Mouse (Mus musculus): ENCODE results near the gene Prg2. TPM values are rescaled to one million over a fixed set of nuclear protein-coding genes. Genes with fewer than 3 reads are reported as not detected.

Gene Prg2
- polyA plus RNA-seq, 1 experiment = not detected

GRCm38 (mm10) chr2:84941332-84941731, 38.9 kb upstream of the Prg2 start:
- H3K27ac ChIP-seq (ENCODE audit: insufficient read depth, low read length) = no peak overlapping the region
- H3K4me3 ChIP-seq (ENCODE audit: insufficient read depth, low read length) = no peak overlapping the region
- no peaks in the 10 kb centered on the region for H3K4me1 ChIP-seq (ENCODE audit: control insufficient read depth, insufficient read depth, low read length)
- TF ChIP-seq CTCF (IDR thresholded peaks at IDR 0.05; ENCODE audit: extremely low read depth, insufficient read depth, low read length) = no peak
- TF ChIP-seq POLR2A (IDR thresholded peaks at IDR 0.05; ENCODE audit: extremely low read depth, insufficient read depth, low read length) = no peak

GRCm38 (mm10) chr2:84941795-84942194, 38.5 kb upstream of the Prg2 start:
- H3K4me1 ChIP-seq (ENCODE audit: control insufficient read depth, insufficient read depth, low read length) = no peaks in the 10 kb centered on the region
- H3K27ac ChIP-seq (ENCODE audit: insufficient read depth, low read length) = no peak overlapping the region
- H3K4me3 ChIP-seq (ENCODE audit: insufficient read depth, low read length) = no peak overlapping the region
- no peak for TF ChIP-seq POLR2A (IDR thresholded peaks at IDR 0.05; ENCODE audit: extremely low read depth, insufficient read depth, low read length)
- TF ChIP-seq CTCF (IDR thresholded peaks at IDR 0.05; ENCODE audit: extremely low read depth, insufficient read depth, low read length) = no peak

GRCm38 (mm10) chr2:84947154-84947771, 33.0 kb upstream of the Prg2 start:
- Histone ChIP-seq H3K4me3 (ENCODE audit: insufficient read depth, low read length) (no peak overlapping the region), H3K27ac (ENCODE audit: insufficient read depth, low read length) (no peak overlapping the region), H3K4me1 (ENCODE audit: control insufficient read depth, insufficient read depth, low read length) (no peaks in the 10 kb centered on the region)
- no peak for TF ChIP-seq POLR2A (IDR thresholded peaks at IDR 0.05; ENCODE audit: extremely low read depth, insufficient read depth, low read length)
- TF ChIP-seq CTCF (IDR thresholded peaks at IDR 0.05; ENCODE audit: extremely low read depth, insufficient read depth, low read length) = no peak

GRCm38 (mm10) chr2:84948252-84948651, 32.0 kb upstream of the Prg2 start:
- Histone ChIP-seq H3K27ac (ENCODE audit: insufficient read depth, low read length) (no peak overlapping the region), H3K4me3 (ENCODE audit: insufficient read depth, low read length) (no peak overlapping the region)
- no peak for TF ChIP-seq CTCF (IDR thresholded peaks at IDR 0.05; ENCODE audit: extremely low read depth, insufficient read depth, low read length)
- TF ChIP-seq POLR2A (IDR thresholded peaks at IDR 0.05; ENCODE audit: extremely low read depth, insufficient read depth, low read length) = no peak

GRCm38 (mm10) chr2:84948721-84949120, 31.5 kb upstream of the Prg2 start:
- Histone ChIP-seq H3K4me1 (ENCODE audit: control insufficient read depth, insufficient read depth, low read length) (no peaks in the 10 kb centered on the region), H3K4me3 (ENCODE audit: insufficient read depth, low read length) (no peak overlapping the region), H3K27ac (ENCODE audit: insufficient read depth, low read length) (no peak overlapping the region)
- TF ChIP-seq CTCF (IDR thresholded peaks at IDR 0.05; ENCODE audit: extremely low read depth, insufficient read depth, low read length) = no peak
- no peak for TF ChIP-seq POLR2A (IDR thresholded peaks at IDR 0.05; ENCODE audit: extremely low read depth, insufficient read depth, low read length)

More at GRCm38 (mm10) chr2:84948252-84948651, 32.0 kb upstream of the Prg2 start:
- H3K4me1 ChIP-seq (ENCODE audit: control insufficient read depth, insufficient read depth, low read length) = no peaks in the 10 kb centered on the region

GRCm38 (mm10) chr2:84951027-84951426, 29.2 kb upstream of the Prg2 start:
- Histone ChIP-seq H3K27ac (ENCODE audit: insufficient read depth, low read length) (no peak overlapping the region), H3K4me3 (ENCODE audit: insufficient read depth, low read length) (no peak overlapping the region), H3K4me1 (ENCODE audit: control insufficient read depth, insufficient read depth, low read length) (no peaks in the 10 kb centered on the region)
- no peak for TF ChIP-seq POLR2A (IDR thresholded peaks at IDR 0.05; ENCODE audit: extremely low read depth, insufficient read depth, low read length)
- no peak for TF ChIP-seq CTCF (IDR thresholded peaks at IDR 0.05; ENCODE audit: extremely low read depth, insufficient read depth, low read length)

GRCm38 (mm10) chr2:84952251-84952650, 28.0 kb upstream of the Prg2 start:
- H3K27ac ChIP-seq (ENCODE audit: insufficient read depth, low read length) = no peak overlapping the region
- no peaks in the 10 kb centered on the region for H3K4me1 ChIP-seq (ENCODE audit: control insufficient read depth, insufficient read depth, low read length)
- H3K4me3 ChIP-seq (ENCODE audit: insufficient read depth, low read length) = no peak overlapping the region
- no peak for TF ChIP-seq CTCF (IDR thresholded peaks at IDR 0.05; ENCODE audit: extremely low read depth, insufficient read depth, low read length)
- no peak for TF ChIP-seq POLR2A (IDR thresholded peaks at IDR 0.05; ENCODE audit: extremely low read depth, insufficient read depth, low read length)

- TF ChIP-seq POLR2A (IDR thresholded peaks at IDR 0.05; ENCODE audit: extremely low read depth, insufficient read depth, low read length) = no peak
- TF ChIP-seq CTCF (IDR thresholded peaks at IDR 0.05; ENCODE audit: extremely low read depth, insufficient read depth, low read length) = no peak
- Histone ChIP-seq H3K4me3 (ENCODE audit: insufficient read depth, low read length) (no peak overlapping the region), H3K4me1 (ENCODE audit: control insufficient read depth, insufficient read depth, low read length) (no peaks in the 10 kb centered on the region), H3K27ac (ENCODE audit: insufficient read depth, low read length) (no peak overlapping the region)
Observed at GRCm38 (mm10) chr2:84952693-84953092, 27.6 kb upstream of the Prg2 start.

GRCm38 (mm10) chr2:84955435-84955834, 24.8 kb upstream of the Prg2 start:
- TF ChIP-seq CTCF (IDR thresholded peaks at IDR 0.05; ENCODE audit: extremely low read depth, insufficient read depth, low read length) = no peak
- no peak for TF ChIP-seq POLR2A (IDR thresholded peaks at IDR 0.05; ENCODE audit: extremely low read depth, insufficient read depth, low read length)
- no peak overlapping the region for H3K4me3 ChIP-seq (ENCODE audit: insufficient read depth, low read length)
- no peaks in the 10 kb centered on the region for H3K4me1 ChIP-seq (ENCODE audit: control insufficient read depth, insufficient read depth, low read length)
- H3K27ac ChIP-seq (ENCODE audit: insufficient read depth, low read length) = no peak overlapping the region

GRCm38 (mm10) chr2:84956274-84956673, 24.0 kb upstream of the Prg2 start:
- no peak overlapping the region for H3K27ac ChIP-seq (ENCODE audit: insufficient read depth, low read length)
- TF ChIP-seq CTCF (IDR thresholded peaks at IDR 0.05; ENCODE audit: extremely low read depth, insufficient read depth, low read length) (peak; percentile 65), POLR2A (IDR thresholded peaks at IDR 0.05; ENCODE audit: extremely low read depth, insufficient read depth, low read length) (no peak)
- H3K4me1 ChIP-seq (ENCODE audit: control insufficient read depth, insufficient read depth, low read length) = no peaks in the 10 kb centered on the region
- H3K4me3 ChIP-seq (ENCODE audit: insufficient read depth, low read length) = no peak overlapping the region
